Mouse (Mus musculus) urinary bladder, postnatal 14 days (tissue): ENCODE results near the gene Elavl4.
A peak's percentile ranks its signal among the peaks of the same experiment; 100 is the strongest.

Experiments used
- DNase-seq: peaks from one replicate; pipeline ENCODE4 v3.0.0; 2021; ENCODE audit warnings: low spot score

The Elavl4 gene

DNA sequence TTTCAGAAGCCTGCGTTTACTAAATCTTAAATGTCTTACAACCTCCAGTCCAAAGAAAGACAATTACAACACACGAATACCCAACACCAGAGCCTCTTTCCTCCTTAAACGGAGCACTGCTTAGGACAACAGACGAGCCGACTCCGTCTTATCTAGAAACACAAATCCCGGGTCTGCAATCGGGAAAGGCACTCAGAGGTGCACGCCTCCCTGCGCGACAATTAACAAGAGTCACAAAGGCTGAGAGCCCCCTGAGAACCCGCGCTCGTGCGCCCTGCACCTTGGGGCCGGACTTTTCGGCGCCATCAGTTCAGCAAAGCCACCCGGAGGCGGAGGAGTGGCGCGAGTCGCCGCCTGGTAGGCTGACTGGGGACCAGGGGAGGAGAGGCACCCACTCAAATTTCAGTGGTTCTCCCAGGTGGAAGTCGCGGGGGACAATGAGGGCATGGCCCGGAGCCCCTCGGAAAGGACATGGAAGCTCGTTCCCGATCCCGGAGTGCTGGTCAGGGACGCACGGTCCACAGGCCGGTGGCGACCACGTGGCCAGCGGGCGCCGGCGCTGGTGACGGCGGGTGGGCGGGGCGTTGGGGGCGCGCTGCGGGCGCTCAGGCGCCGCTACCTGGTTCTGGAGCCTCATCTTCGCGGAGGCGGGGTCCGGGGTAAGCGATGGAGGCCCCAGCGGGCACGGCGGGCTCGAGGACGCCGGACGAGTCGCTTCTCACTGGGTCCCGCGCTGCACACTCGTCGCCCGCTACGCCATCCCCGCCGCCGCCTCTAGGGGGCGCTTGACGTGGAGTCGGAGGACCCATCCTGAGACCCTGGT, at the start of gene Elavl4:
Gene Elavl4, minus strand, starts transcription at position 732 of the 823 bp plus-strand sequence.
- peak; percentile 21 for DNase-seq

DNA sequence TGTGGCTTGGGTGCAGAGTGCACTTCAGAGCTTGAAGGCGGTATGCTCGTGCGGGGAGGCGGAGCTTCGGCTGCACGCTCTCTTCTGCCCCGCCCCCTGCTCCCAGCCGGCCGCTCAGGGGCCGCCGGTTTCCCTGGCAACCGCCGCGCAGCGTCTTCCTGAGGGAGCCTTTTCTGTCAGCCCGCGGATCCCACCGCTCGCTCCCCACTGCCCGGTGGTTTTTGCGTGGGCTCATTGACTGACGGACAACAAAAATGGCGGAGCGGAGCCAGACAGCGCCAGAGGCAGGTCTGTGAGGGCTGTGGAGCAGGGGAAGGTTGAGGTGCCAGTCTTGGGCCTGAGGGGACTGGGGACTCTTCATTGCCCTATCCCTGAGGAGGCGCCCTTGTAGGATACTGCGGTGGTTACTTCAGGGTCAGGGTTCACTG, 45.9 kb upstream of the Elavl4 start, which contains the start of gene Agbl4:
Gene Agbl4, plus strand, starts transcription at position 44 of the 428 bp plus-strand sequence.
- peak; percentile 32 for DNase-seq

DNA sequence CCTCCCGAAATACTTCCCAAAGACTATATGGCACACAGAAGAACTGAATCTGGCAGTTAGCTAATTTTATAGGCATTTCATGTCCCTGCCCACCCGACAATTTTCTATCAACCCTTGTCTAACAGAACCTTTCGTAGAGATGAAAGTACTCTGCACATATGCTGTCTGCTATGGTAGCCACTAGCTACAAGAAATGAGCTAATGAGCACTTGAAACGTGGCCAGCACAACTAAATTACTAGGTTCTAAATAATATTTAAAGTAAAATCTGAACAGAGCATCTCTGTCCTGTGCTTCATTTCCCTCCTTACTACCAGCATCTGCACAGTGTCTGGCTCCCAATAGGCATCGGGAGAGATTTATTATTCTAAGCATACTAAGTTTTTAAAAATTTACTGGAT, 44.5 kb upstream of the Elavl4 start:
- DNase-seq: no peak

DNA sequence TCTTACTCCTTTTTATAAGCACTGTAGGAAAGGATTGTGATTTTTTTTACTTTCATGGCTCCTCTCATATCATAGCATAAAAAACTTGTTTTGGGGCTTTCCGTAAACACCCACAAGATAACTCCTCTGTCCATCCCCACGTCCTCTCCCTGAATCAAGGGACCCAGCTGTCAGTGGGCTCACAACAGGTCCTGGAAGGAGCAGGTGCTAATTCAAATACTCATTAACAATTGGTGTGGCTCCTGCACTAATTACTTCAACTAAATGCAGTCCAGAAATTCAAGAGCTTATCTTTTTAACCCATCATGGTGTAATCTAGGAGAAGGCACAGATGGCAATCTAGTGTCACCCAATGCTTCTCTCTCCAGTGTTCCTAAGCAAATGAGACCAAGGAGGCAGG, 8.9 kb upstream of the Elavl4 start:
- no peak for DNase-seq

DNA sequence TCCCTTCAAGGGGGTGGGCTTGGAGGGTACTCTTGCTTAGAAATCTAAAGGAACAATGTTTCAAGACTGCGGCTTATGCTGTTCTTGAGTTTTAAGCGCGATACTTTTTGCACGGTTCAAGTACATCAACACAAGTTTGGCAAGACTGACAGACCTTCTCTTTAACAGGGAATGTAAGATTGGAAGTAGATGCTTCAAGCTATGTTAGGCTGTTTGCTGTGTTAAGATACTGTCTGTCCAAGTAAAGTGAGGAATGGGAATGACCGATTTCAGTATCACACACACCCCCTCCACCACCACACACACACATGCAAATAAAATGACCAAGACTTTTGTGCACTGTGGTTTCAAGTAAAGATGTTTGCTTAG, 276 bp upstream of the Elavl4 start:
- DNase-seq: no peak

DNA sequence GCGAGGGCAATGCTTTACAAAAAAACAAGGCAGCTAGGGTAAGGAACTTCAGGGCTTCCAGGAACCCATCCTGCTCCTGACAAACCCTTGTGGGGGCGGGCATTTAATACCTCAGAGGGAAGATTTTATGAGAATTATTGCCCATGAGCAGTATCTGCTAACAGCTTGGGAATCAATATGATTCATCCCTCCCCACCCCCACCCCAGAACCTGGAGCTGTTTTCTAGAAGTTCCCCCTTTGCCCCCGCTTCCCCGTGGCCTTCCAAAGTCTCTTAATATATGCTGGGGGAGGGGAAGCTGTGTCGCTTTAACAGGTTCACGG, 892 bp downstream of the Elavl4 start:
- DNase-seq: no peak

DNA sequence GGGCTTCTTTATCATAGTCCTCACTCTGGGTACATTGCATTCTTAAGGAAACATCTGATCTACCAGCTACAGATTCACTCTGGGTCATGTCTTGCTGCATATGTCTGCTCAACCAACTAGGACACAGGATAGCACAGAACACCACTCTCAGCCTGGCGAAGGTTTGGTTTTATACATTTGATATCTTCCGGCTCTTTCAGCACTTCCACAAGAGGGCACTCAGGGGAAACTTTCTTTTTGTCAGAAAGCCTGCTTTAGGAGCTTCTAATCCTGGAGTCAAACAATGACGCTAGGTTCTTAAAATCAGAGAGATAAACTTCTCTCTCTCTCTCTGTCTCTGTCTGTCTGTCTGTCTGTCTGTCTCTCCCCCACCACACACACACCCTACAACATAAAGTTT, 27.8 kb downstream of the Elavl4 start:
- no peak for DNase-seq

DNA sequence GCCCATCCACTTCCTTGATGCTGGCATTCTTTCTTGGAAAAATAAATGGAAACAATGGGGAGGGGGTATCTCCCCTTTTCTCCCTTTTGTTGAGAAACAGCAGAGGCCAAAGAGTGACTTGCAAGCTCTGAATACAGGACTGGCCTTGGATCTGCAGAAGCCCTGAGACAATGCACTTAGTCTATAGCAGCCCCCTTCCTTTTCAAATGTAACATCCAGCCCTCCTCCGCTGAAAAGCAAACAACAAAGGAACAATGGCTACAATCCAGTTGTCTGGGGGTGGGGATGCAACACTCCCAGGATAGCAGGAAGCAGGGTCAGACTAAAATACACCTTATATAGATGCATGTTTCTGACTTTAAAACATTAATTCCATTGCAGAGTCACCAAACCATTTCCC, 39.6 kb downstream of the Elavl4 start:
- DNase-seq: no peak

DNA sequence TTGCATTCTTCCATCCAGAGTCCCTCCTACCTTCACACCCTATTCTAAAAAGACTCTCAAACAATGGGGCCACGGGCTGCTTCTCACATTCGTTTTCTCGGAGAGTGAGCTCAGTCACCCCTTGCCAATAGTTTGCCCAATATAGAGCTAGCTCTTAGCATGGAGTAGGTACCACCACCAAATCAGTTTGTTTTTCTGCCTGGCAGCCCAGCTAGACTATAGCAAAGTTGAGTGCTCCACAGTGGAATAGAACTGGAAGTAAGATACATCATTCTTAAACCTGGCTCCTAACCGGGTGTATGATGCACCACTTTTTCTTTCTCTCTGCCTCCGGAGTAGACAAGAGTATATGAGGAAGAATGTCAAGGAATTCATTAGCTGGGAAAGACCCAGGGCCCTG, 44.7 kb downstream of the Elavl4 start:
- no peak for DNase-seq

DNA sequence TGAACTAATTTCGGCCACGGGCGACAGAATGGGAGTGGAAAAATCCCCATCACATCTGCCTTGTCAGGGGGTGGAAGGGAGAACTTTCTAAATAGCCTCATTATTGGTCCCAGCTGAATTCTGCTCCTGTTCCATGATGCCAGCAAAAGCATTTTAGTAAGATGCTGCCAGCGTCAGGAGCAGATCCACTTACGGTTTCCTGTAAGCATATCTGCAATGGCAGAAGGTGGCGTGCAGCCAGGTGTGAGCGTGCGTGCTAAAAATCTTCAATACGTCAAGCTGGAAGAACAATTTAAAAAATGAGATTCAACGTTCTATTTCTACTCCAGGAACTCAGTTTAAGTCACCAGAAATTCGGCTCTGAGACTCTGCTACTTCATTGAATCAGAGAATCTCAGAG, 45.1 kb downstream of the Elavl4 start:
- no peak for DNase-seq

DNA sequence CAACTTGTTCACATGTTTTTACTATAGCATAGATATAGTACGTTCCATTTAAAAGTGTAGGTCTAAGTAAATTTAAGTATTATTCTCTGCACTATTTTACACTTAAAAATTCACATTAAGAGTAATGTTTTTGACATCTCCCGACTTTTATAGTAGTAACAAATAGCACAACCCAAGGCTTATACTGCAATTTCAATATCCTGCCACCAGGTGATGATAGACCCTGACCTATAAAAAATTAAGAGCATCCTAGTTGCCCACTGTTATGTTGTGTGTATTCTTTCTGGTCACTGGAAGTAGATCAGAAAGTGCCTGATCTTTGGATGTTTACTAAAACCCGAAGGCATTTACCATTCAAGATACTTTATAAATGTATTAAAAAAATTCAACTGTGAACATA, 55.9 kb downstream of the Elavl4 start:
- no peak for DNase-seq

DNA sequence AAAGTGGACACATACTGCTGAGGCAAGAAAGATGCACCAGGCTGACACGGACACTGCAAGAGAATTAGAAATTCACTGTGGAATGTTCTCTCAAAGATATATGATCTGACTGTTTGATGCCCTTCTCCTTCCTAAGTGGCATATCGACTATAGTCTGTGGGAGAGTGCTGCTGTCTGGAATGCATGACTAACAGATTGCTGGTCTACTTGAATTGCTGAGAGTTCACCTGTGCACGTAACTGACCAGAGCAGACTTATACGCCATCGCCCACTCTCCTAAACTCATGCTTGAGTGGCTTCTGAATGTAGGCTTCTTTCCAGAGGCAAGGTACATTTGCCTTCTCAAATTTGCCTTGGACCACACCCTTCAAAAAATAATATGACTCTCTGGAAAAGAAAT, 58.5 kb downstream of the Elavl4 start:
- no peak for DNase-seq

DNA sequence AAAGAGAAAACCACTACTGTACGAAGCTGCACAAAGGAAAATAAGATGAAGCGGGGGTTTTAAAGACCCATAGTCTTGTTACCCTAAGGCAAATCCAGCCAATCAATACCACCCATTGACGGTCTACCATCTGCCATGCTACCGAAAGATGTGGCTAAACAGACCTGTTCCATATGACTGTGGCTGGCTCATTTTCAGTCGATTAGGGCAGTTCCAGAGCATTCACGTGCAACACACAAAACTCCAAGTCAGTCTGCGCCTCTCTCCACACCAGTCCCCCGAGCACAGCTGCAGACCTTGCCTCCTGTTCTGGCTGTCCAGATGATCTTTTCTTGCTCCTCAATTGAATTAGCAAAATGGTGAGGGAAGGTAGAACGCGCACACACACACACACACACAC, 59.2 kb downstream of the Elavl4 start:
- DNase-seq: no peak

DNA sequence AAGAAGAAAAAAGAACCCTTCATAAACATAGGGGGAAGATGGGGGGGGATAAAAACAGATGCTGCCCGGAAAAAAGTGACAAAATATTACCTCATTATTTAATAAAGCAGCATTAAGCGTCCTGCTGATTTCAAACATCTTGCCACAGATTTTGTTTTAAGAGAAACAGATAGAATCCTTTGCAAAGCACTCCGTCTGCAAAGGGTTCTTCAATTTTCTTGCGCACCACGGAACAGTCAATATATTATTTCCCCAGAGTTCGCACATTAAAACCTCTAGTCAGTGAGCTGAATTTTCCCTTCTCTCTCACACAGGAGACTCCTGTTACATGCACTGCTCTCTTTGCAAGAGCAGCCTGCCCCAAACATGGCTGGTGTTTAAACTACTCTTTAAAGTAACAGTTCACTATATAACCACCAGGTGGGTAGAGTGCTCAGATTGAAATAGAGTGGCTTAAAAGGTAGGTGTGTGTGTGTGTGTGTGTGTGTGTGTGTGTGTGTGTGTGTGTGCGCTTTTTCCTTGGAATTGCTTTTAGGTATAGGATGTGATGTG, 61.1 kb downstream of the Elavl4 start:
- DNase-seq: no peak

DNA sequence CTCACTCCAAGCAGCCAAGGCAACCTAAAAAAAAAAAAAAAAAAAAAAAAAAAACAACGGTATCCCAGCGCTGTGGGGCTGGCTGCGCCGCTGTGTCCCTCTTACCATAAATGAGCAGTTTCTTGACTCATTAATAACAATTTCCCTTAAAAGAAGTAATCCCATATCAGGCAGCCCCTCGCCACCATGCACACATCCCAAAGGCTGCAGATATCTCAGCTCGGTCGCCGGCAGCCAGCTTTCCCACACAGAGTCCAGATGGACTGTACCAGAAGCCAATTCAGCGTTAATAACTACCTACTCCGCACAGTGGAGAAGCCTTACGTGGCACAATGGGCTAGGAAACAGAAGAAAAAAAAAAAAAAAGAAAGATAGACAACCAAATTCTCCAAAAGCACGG, 61.7 kb downstream of the Elavl4 start:
- DNase-seq: no peak

DNA sequence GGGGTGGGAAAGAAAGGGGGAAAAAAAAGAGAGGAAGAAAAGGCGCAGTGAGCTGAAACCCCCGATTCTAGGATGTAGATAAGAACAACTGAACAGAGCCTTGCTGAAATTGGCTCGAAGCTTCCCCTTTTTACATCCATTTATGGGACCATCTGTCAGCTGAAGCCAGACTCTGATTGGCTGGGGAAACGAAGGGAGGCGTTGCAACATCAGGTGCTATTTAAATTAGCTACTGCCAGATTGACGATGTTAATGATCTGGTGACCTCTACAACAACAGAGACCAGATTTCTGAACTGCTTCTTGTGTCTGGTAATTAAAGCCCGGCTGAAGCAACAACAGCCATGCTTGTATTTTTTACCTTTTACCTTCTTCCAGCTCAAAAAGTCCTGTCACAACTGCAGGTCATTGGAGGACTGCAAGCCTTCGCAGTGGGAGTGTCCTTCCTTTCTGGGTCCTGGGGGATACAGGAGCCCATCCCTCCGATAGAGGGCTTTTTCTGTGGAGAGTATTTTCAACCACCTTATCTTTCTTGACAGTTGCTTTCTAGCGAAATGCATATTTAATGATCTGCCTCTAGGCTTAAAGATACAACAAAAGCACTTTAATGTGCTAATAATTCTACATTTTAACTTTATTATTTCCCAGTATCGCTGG, 64.2 kb downstream of the Elavl4 start:
- DNase-seq: no peak

DNA sequence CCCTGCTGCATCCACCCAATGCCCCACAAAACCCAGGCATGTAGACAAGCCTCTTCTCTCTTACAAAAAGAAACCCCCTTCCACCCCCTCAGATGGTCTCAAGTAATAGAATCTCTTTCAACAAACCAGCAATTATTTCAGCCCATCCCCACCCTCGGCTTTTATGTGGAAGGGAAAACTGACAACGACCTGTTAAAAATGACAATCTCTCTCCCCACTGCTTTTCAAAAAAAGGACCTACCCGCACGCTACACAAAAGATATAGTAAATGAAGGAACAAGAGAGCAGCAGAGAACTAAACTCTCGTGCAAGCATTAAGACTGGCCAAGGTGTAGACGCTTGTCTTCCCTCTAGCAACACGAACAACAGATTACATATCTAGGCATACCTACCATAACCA, 64.9 kb downstream of the Elavl4 start:
- DNase-seq: no peak

DNA sequence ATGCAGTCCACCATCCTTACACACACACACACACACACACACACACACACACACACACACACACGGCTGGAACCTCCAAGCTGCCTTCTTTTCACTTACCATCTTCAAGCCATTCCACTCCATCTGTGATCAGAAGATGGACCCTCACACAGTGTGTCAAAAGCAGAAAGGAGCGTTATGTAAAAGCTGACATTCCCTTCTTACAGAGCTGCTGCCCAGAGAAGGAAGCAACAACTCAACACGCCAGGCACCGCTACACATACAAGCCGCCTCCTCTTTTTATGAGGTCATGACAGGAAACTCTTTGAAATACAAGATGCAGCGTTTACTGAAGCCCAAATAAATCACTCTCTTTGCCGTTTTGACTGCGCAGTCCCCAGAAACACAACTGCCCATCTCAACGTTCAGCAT, 65.3 kb downstream of the Elavl4 start:
- DNase-seq: no peak

DNA sequence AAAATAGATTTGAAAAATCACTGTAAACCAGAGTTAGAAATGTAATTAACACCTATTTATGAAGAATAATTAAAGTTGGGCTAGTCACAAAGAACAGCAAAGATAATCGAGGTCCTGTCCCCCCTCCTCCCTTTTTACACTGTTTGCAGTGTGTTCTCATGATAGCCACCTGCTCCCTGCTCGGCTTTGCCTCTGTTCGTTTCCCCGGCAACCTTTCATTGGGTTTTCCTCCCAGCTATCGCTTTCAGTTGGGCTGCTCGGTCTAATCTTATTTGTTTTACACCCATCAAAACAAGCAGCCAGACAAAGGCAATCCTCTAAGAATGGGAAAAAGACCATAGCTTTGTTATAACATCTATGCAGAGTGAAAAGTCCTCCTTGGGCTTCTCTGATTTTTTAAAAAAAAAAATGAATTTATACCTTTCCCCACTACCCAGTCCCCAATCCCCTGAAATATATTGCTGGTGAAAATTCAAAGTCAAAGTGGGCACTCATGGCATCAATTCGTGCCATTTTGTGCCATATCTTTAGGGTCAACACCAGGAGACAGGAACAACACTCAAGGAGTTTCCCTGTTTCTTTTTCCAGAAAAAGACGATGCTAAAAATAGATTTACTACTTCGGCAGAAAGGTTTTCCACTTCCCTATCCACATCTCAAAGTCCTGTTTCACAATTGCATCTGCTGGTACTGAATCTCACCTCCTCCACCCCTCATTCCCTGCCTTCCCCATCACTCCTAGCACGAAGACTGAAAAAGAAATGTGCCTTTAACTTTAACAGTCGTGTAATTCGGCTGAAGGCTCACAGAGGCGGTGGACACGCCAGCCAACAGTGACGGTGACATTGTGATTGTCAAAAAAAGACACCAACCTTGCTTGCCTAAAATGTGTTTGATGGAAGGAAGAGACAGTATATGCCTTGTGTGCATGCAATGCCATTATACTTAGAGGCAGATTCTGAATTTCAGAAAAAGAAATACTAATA, 66.1 kb downstream of the Elavl4 start:
- DNase-seq: no peak

DNA sequence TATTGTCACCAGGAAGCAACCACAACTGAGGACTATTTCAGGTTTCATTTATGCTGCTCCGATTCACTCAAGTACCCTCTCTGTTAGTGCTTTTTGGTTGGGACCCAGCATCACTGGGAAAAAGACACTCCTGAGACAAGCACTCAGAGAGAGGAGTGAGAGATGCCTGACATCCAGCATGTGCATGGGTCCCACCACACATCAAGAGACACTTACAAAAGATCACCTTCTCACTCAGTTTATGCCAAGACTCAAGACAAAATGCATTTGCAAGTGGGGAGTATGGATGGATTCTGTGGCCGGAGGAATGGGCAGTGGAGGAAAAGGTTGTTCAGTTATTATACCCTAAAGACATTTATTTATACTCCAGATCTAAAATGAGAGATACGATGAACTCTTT, 67.3 kb downstream of the Elavl4 start:
- no peak for DNase-seq

DNA sequence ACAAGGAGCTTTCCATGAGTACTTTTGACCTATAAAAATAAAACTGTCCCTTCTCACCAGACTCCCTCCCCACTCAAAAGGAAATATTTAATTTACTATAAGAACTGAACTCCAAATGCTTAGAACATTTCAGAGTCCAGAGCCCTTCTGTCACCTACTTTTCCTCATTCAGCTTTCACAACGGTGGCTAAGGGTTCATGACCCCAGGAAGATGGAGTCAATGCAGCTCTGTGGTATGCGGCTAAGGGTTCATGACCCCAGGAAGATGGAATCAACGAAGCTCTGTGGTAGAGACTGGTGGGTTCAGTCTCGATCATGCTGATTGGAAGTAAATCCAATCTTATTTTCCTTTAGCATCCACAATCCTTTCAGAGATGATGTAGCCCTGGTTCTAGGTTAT, 81.7 kb downstream of the Elavl4 start:
- DNase-seq: no peak

DNA sequence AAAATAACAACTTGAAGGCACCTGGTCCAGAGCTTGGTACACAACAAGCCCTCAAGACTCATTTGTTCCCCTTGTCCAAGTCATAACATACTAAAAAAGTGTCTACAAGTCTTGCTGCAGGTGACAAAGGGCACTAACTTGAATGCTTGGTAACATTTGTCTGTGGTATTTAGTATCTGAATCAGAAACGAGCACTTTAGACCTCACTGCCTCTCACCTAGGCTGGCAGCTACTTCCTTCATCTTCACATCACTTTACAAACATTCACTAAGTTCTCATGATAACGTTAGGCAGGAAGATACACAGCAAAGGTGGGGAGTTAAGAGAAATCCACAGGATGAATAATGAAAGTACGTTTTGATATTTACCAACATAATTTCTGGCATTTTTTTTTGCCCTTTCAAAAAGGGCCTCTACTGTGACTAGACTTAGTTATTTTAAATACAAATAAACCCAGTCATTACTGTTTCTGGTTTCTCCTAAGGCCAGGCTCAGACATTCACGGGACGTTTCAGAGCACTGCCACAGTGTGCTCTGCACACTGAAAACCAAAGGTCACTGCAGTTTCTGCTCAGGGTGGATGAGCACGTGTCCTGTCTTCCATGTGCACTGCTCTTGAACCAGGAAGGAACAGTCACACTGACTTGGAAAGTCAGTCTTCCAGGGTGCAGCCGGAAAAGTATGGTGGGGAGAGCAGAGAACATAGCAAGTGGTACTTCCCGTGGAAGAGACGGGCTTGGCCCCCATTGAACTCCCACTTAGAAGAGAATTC, 84.7 kb downstream of the Elavl4 start:
- no peak for DNase-seq
